Mouse (Mus musculus): ENCODE results near the gene Cblb. TPM values are rescaled to one million over a fixed set of nuclear protein-coding genes. Genes with fewer than 3 reads are reported as not detected.

Cblb gene
- total RNA-seq, 2 experiments from 2014 or later = 11.5 to 14.8 TPM

DNA sequence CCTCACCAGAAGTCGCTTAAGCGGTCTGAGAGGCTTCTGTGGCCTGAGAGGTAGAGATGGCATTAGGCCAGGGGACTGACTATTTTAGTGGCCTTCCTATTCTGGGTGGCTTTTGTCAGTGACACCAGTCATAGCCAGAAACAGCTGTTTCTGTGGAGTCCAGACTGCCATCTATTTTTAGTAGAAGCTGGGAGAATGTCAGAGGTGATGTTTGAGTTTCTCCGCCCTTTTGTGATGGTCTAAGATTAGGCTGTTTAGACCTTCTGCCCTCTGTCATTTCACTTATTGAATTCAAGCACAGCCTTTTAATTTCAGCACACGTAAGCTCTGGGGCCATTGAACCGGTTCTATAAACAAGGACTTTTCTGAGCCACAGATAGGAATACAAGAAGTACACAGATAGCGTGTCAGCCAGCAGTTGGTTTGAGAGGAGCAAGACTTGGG, 40.8 kb downstream of the Cblb start:
- DNase-seq = peak; percentile 53

- no peak for DNase-seq
Measured at GRCm38 (mm10) chr16:52076652-52077051, 45.6 kb downstream of the Cblb start.

DNA sequence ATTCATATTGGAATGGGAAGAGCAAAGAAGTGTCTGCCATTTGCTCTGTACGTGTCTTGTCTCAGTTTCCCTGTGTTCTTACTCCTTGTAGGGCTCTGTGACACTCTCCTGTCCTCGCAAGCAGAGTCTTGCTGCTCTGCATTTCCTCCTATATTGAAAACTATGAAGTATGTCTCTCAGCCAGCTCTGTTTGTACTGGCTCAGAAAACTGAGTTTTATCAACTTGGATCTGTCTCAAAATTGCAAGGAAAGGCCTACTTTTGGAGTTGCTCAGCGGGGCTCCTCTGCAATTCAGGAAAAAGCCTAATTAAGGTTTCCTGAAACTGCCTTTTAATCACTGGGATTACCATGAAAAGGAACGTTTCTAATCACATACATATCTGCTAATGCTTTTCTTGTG, 46.9 kb downstream of the Cblb start:
- no peak for DNase-seq

- DNase-seq = peak; percentile 64
Measured at GRCm38 (mm10) chr16:52078758-52079474, 47.9 kb downstream of the Cblb start.

- no peak for DNase-seq
Measured at GRCm38 (mm10) chr16:52079475-52079823, 48.4 kb downstream of the Cblb start.

DNA sequence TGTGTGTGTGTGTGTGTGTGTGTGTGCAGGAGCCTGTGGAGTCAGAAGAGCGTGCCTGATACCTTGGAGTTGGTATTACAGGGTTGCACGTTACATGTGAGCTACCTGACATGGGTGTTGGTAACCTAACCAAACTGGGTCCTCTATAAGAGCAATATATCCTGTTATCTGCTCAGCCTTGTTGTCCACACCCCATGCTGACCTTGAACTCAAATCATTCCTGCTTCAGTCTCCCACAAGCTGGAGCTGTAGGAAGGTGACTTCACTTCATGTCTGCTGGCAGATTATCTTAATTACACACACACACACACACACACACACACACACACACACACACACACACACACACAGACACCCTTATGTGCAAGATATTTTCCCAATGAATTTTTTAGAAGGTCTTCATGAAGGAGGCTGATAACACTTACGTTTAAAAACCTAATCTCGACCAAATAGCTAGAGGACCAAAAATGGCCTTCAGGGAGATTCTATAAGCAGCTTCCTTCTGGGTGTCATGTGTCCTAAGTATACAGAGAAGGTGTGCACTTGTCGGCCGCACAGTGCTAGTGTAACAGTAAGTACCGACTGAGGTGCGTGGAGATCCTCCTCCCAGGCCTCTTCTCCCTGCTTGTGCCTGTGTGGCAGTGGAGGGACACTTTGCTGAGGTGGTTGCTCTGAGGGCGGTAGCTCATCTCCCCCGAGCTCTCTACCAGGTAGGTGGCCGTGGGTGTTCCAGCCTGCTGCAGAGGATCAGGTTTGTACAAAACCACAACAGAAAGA, 49.8 kb downstream of the Cblb start:
- DNase-seq = no peak

- DNase-seq = no peak
Measured at GRCm38 (mm10) chr16:52081756-52082155, 50.7 kb downstream of the Cblb start.

DNA sequence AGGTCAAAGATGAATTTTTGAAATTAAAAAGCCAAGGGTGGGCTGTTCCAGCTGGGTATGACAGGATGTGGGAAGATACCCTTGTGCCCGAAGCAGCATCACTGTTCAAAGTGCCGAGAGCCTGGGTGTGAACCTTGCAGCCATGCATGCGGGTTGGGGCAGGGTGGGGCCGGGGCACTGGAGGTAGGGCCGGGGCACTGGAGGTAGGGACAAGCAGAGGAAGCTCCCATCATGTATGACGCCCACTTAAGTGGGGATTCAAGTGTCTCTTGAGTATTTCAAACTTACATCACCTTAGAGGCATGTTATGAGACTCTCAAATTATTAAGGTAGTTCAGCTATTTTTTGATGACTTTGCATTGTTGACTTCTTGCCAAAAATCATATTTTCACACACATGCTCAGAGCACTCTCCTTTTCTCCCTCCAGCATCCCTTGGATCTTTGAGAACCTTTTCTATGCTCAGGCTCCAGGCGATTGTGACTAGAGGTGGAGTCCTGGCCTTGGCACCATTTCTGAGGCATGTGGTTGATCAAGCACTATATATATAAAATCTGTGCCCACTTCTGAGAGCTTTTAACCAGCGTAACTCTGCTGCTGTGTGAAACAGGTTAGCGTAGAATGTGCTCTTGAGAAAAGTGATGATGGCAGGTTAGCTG, 55.9 kb downstream of the Cblb start:
- no peak for DNase-seq

- DNase-seq = no peak
Measured at GRCm38 (mm10) chr16:52089354-52089753, 58.3 kb downstream of the Cblb start.

DNA sequence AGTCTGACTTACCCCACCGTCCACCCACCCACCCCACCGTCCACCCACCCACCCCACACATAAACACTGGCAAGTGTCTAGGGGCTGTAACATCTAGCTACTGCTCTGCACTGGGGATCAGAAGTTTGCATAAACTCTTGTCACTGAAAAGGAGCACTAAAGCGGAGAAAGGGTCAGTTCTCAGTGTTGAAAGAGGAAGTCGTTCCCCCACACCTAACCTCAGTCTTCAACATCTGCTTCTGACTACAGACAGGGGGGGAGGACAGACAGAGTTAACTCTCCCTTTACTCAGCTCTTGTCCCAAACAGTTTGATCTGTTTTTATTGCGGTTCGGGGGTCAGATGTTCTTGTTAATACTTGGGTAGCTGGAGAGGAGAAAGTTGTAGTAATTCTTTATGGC, 59.9 kb downstream of the Cblb start:
- no peak for DNase-seq

- no peak for DNase-seq
Measured at GRCm38 (mm10) chr16:52093325-52094253, 62.6 kb downstream of the Cblb start.

DNA sequence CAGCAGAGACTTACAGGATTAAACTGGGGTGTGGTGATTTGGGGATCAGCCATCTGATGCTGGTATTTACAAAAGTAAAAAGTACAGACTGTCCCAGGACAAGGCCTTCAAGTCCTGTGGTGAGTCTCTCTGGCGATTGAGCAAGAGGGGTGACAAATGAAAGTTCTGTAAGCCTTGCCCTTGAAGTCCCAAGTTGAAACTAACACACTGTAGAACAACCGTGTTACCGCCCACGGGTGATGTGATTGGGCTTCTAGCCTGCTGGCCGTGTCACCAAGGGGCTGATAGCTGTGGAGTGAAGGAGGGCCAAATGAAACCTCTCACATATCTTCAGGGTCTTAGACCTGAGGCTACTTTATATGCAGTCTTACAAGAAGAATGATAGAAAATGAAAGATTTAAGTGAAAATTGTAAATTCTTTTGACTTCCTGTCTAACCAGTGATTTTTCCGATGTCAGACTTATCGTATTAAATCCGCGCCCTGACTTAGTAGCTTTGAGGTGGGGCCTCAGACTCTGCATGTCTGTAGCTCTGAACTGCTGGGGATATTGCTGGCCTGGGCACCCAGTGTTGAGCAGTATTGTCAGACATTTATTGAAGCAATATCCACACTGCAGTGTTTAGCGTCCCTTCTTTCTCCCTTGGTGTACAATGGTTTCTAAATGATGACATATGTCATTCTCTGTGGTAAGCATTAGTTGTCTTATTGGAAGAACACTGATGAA, 63.9 kb downstream of the Cblb start:
- peak; percentile 80 for DNase-seq

DNA sequence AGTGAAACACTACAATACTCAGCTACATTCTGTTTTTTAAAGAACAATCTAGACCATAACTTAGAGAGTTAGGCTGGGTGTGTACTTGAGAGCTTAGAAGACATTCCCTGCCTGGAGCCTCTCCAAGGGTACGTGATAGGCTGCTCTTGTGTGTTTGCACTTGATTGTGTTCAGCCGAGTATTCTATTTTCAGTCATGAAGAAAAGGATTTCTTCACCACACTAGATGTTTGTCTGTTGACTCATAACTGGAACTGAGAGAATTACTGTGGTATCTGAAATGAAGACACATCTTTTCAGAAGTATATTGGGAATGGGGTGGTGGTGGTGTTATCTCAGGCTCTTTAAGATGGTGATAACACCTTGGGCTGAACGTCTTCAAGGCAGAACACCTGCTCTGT, 64.6 kb downstream of the Cblb start:
- peak; percentile 49 for DNase-seq

GRCm38 (mm10) chr16:52100466-52100865, 69.4 kb downstream of the Cblb start:
- DNase-seq = no peak

DNA sequence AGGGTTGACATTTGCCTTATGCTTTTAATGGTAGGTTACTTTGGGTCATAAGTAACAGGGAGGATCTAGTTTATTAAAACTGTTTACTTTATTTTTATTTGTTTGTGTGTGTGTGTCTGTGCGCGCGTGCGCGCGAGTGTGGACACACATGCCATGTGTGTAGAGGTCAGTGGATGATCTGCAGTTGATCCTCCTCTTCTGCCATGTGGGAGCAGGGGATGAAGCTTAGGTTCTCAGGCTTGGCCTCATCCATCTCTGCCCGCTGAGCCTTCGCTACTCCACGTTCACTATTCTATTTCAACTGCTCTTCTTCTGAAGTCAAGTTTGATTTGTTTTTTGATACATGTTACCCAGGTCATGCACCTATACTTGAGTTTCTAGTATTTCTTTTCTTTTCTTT, 73.6 kb downstream of the Cblb start:
- DNase-seq = no peak

GRCm38 (mm10) chr16:52107836-52108235, 76.8 kb downstream of the Cblb start:
- no peak for DNase-seq

DNA sequence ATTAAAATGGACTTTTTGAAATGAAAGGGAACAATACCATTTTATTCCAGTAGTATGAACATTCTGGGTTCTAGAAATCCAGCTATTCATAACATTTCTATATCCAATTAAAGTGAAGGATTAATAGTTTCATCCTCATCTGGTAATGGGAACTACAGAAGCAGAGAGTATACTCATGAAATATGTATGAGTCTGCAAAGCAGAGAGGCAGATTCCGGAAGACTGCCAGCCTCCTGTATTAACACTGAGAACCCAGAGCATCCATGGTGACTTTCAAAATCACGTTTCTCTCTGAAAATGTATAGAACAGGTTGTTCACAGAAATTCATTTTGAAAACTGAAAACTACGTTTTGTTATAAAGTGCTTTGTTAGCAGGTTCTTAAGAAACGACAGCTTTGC, 83.4 kb downstream of the Cblb start:
- DNase-seq = no peak

DNA sequence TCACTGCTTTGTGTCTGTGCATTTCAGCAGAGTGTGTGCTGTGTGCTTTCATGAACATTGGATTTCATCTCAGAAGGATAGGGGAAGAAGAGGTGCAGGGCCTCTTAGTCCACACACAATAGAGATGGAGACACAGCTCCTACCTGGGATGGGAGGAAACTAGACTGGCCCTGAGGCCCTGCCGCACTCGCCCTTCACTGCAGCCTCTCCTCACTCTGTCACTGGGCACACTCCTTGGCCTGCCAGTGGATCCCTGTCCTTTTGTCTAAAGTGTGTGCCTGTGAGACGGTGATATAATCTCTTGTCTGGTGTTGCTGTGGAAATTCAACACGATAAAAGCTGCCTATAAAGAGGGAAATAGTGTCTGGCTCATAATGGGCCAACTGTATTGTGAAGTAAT, 88.0 kb downstream of the Cblb start:
- no peak for DNase-seq

DNA sequence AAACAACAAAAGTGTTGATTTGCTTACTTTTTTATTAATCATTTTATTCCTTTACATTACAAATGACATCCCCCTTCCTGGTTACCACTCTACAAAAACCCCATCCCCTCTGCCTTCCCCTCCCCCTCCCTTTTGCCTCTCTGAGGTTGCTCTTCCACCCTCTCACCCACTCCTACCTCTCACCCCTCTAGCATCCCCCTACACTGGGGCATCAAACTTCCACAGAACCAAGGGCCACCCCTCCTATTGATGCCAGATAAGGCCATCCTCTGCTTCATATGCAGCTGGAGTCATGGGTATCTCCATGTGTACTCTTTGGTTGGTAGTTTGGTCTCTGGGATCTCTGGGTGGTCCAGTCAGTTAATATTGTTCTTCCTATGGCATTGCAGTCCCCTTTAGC, 93.9 kb downstream of the Cblb start:
- DNase-seq = no peak

DNA sequence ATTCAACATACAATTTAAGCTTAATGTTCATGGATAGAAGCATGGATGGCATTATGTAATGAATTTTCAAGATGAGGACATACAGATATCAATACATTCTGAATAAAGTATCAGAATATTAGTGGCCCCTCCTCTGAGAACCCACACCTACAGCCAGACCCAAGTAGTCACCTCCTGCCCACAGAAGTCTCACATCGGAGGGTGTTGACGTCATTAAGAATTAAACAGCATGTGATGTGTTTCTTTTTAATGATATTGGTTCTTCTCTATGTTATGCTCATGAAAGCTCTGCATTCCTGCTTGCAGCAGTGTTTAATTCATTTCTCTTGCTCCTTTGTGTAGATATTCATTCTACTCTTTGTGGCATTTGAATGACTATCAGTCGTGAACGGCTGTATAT, 94.9 kb downstream of the Cblb start:
- no peak for DNase-seq

GRCm38 (mm10) chr16:52129357-52129905, 98.4 kb downstream of the Cblb start:
- DNase-seq = no peak
